Mouse (Mus musculus): ENCODE measurements around the gene Pdx1. TPM values are rescaled to one million over a fixed set of nuclear protein-coding genes. Genes with fewer than 3 reads are reported as not detected.

Gene Pdx1
- total RNA-seq (2021): not detected in 2 replicates
- long read RNA-seq, experiment 1: 0 reads
- long read RNA-seq, experiment 2: 0 reads

- DNase-seq: no peak
These were observed at the start of gene Pdx1 for GRCm38 (mm10) chr5:147269926-147270672. Pdx1 (plus strand) TSS chr5:147269959.

DNA sequence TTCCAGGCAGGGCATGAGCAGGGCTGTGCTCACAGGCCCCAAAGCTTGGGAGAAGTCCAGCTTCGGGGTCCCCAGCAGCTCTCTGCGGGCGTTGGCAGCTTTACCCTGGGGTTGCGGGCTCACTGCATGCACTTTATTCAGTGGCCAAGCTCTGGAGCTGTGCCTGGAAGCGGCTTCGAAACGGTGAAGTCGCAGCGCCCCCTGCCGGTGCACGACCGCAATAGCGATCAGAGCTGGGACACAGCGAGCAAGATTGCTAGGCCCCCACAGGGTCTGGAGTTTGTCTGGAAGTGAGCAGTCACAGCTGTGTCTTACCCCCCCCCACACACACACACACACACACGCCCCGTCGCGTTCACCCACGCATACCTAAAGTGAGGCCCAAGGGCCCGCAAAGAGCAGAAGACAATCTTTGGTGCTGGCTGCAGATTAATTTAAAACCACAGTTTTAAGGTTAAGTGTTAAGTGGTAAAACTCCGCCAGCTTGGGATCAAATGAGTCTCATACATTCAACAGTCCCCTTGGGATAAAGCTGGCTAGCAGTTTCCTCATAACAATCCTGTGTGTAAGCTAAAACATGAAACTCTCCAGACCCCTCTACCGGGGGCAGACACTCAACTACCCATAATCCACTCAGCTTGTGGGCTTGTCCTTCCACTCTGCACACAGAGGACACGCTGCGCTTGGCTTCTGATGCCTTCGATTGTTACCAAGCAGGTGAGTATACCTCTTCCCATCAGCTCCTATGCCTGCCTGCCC is 42.2 kb upstream of the Pdx1 start:
- DNase-seq: peak; percentile 93

GRCm38 (mm10) chr5:147235406-147236309 is 34.1 kb upstream of the Pdx1 start:
- DNase-seq: no peak

- no peak for DNase-seq
These were observed 25.9 kb upstream of the Pdx1 start for GRCm38 (mm10) chr5:147243908-147244307.

GRCm38 (mm10) chr5:147260189-147260588 is 9.6 kb upstream of the Pdx1 start:
- no peak for DNase-seq

- DNase-seq: no peak
These were observed 9.0 kb upstream of the Pdx1 start for GRCm38 (mm10) chr5:147260778-147261177.

DNA sequence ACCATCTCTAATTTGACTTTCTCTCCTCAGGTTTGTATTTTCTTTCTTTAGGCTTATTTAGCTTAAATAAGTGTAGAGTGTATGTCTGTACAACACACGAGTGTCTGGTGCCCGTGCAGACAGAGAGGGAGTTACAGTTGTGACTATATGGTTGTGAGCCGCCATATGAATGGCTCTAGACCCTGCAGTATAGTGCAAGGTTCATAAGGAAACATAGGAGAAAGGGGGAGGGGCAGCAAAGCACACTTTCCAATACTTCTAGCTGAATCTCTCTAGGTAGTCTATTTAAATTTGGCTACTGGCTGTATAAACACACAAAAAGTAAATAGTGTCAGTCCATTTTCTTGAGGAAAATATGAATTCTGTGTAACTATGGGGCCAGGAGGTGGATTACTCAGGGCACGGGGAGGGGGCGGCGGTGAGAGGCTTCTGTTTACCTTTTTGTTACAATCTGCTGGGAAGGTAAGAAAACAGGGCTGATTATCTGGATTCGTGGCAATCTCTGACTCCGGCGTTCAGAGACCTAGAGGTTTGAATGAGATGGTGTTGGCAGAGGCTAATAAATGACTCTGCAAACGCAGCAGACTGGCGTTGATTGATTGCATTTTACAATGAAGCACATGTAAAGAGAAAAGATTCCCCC is 7.7 kb upstream of the Pdx1 start:
- no peak for DNase-seq

- no peak for DNase-seq
These were observed 5.8 kb upstream of the Pdx1 start for GRCm38 (mm10) chr5:147263945-147264344.

- no peak for DNase-seq
These were observed 2.3 kb upstream of the Pdx1 start for GRCm38 (mm10) chr5:147267434-147267833.

DNA sequence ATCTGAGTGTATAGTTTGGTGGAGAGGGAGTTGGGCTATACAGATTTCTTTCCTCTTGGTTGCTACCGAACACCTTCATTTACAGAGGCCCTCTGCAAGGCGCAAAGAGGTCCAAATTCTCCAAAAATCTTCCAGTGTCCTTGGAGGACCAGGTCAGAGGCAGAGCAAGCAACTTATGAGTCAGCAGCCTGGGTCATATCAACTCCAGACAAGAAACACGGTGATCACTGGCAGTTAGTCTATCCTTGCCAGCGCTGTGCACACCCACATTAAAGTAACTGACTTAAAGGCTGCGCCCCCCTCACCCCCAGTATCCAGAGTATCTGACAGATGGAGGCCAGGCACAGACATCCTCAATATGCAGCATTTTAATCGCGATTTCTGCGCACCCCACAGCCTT is 1.0 kb upstream of the Pdx1 start:
- no peak for DNase-seq

DNA sequence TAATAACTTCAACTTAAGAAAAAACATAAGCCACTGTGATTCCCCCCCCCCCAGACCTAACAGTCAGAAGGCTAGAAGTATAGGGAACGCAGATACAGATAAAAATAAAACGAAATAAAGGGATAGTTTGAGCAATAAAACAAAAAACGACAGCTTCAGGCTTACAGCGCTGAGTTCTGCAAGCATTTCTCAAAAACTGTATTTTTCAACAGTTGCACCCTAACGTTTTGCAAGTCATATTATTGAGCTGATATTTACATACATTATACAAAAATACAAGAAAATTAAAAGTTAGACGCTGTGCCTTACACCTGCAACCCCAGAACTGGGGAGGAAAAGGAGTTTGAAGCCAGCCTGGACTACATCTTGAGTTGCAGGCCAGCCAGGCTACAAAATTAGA is 388 bp upstream of the Pdx1 start:
- no peak for DNase-seq

DNA sequence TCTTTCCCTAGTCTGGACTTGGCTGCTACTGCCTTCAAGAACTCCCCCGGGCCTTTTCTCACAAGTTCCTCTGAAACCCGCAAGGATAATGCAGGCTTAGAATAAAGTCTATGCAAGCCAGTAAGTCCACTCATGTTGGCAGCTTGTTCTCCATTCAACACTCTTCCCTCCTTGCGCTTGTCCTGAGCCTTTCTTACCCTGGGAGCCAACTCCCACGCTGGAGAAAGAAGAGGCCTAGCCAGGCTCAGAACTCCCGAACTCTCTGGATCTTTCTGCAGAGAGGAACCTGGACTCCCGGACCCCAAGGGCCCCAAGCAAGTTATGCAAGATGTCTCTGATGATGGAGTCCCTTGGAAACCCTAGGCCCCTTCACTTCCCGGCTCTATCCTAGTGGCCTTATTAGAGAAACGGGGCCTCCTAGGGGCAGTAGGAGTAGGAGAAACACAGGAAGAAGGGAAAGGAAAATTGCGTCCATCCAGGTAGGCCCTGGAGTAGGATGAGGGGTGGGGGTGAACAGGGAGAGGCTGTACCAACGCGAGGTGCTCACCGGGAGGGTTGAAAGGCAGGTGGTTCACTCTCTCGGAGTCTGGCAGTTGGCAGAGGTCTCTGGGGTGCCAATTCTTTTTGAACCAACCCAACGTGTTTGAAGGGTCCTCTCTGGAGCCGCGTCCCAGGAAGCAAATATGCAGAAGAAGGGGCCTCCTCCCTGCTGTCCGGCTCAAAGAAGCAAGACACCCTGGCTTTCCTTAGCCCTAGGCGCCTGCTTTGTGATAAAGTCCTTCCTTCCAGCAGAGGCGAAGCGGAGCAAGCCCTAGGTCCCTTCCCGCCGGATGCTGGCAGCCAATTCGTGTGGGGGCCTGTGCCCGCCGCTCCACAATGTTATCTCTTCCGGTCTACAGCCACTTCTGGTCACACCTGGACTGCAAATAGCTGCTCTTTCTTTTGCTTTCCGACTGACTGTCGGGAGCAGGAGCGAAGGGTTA is 1.2 kb downstream of the Pdx1 start:
- DNase-seq: no peak

DNA sequence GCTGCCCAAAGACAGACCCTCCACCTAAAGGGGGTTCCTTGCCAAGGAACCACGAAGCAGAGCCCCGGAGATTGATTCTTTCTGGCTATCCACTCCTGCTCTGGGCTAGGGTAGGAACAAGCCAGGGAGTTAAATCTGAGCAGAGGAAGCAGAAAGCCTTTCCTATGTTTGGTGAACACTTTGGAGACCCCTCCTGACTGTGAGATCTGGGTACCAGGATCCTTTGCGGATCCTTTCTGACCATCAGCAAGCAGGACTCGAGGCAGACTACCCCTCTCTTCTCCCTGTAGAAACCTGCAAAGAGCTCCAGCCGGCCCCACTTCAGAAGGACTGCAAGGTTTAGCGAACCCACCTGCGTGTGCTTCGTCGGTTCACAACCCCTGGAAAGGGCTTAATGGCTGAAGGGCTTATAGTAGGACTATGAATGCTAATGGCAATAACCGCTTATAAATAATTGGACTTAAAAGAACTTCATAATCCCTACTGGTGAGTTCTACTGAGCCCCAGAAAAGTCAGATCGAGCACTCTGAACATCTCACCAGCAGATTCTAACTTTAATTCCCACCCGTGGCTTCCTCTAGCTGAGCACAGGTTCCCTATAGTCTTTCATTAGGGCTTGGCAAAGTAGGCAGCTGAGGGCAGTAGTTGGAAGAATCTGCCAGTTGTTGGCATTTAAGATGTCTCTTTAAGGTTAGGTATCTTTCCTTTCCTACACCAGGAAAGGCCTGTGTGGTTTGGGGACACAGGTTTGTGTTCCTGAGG is 2.5 kb downstream of the Pdx1 start:
- no peak for DNase-seq

DNA sequence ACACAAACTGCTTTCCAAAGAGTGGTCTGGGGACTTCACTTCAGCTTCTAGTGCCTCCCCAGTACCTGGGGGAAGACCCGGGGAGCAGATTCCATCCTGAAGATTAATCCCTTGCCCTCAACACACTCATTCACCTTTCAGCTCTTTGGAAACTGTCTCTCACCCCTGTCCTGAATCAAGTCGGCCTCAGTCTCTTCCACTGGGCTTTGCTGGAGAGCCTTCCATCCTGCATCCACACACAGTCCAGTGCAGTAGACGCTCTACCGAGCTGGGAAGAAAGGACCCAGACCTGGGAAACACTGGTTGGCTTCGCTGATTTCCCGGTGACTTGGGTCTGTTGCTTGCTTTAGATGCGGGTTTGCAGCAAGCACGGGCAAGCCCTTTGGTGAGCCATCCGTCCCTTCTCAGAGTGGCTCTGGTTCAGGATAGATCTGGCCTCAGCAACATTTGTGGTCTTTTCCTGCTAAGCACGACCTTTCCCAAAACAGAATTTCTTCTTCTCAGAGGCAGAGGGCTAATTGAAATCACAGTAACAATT is 3.1 kb downstream of the Pdx1 start:
- no peak for DNase-seq

DNA sequence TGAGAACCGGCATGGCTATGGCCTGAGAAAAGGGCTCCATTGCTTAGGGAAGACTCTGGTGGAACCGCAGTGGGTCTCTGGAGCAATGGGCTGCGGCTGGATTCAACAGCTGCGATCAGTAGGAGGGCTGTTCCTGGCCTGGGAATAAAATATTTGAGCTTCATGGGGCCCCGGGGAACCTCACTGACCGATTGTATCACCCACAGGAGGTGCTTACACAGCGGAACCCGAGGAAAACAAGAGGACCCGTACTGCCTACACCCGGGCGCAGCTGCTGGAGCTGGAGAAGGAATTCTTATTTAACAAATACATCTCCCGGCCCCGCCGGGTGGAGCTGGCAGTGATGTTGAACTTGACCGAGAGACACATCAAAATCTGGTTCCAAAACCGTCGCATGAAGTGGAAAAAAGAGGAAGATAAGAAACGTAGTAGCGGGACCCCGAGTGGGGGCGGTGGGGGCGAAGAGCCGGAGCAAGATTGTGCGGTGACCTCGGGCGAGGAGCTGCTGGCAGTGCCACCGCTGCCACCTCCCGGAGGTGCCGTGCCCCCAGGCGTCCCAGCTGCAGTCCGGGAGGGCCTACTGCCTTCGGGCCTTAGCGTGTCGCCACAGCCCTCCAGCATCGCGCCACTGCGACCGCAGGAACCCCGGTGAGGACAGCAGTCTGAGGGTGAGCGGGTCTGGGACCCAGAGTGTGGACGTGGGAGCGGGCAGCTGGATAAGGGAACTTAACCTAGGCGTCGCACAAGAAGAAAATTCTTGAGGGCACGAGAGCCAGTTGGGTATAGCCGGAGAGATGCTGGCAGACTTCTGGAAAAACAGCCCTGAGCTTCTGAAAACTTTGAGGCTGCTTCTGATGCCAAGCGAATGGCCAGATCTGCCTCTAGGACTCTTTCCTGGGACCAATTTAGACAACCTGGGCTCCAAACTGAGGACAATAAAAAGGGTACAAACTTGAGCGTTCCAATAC is 4.7 kb downstream of the Pdx1 start:
- DNase-seq: no peak

GRCm38 (mm10) chr5:147275761-147276160 is 6.0 kb downstream of the Pdx1 start:
- DNase-seq: no peak

GRCm38 (mm10) chr5:147276701-147277546 is 7.2 kb downstream of the Pdx1 start:
- DNase-seq: no peak

DNA sequence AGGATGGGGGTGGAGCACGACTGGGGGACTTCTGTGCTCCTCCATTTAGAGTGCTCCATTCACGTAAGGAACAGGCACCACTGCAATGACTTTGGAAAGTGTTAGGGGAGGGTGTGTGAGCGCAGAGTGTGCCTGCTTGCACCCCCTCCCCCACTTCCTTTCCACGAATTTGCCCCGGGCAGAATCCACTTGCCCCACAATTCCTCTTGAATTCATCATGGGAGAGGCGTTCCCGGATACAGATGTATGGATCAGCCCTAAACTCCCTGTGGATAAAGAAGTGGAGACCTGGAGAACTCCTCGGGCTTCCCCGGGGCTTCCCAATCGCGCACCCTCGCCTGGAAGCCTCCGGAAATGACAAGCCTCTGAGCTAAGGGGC is 7.8 kb downstream of the Pdx1 start:
- no peak for DNase-seq

All from adrenal gland, postnatal 14 days (tissue).